Mouse (Mus musculus) heart, postnatal 10 days (tissue): Measurements from ENCODE around the gene Gins3. TPM values are rescaled to one million over a fixed set of nuclear protein-coding genes. Genes with fewer than 3 reads are reported as not detected.
"Not testable (repeated sequence)": the region's sequence is repeated elsewhere in the genome, so short reads cannot be mapped to it uniquely, and the experiment has no call there.

Source experiments
- DNase-seq, 2 experiments: peaks; one replicate each; pipeline ENCODE4 v3.0.0; 2021
- intact Hi-C: fragments of 180-260 bp; cut with DNase I; formaldehyde crosslinking; loops from one replicate; pipeline ENCODE4 v1.15.1; 2025
- total RNA-seq, 2 experiments: library from RNA; stranded (reverse); gene quantifications; 2 replicates each; pipeline ENCODE4 v1.2.3; 2021

Gins3 gene
- 1 to 10 TPM; 1.9 to 2.8 TPM for total RNA-seq

- DNase-seq, result peak; percentile 96 to 97
- intact Hi-C loops, result loop anchor here (5.0 kb wide), 1 partner anchor 44 kb away; the partner anchor contains the start of gene Ndrg4
These were observed at the start of gene Gins3 for GRCm38 (mm10) chr8:95633262-95634062. Gins3 (plus strand) TSS chr8:95633453.

- DNase-seq, result no peak
- intact Hi-C loops, result no loop called here
These were observed 45.9 kb upstream of the Gins3 start for GRCm38 (mm10) chr8:95587339-95587738.

GRCm38 (mm10) chr8:95589282-95589681, 44.0 kb upstream of the Gins3 start:
- intact Hi-C loops, result no loop called here
- no peak for DNase-seq

GRCm38 (mm10) chr8:95590539-95590938, 42.7 kb upstream of the Gins3 start:
- intact Hi-C loops, result no loop called here
- DNase-seq, result no peak

- intact Hi-C loops, result no loop called here
- DNase-seq, result no peak
These were observed 41.0 kb upstream of the Gins3 start for GRCm38 (mm10) chr8:95592131-95592780.

- intact Hi-C loops, result no loop called here
- no peak for DNase-seq
These were observed 39.5 kb upstream of the Gins3 start for GRCm38 (mm10) chr8:95593439-95594393.

DNA sequence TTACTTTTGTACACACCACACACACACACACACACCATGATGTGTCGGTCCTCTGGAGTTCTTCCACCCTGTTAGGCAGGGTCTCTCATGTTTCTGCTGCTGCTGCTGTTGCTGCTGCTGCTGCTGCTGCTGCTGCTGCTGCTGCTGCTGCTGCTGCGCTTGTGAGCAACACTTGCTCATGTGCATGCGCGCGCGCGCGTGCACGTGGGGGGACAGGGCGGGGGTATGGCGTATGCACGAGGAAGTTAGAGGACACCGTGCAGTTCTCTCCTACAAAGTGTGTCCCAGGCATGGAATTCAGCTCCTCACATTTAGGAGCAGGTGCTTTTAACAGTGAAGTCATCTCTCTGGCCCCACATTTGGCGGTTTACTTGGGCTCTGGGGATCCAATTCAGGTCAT, 38.1 kb upstream of the Gins3 start:
- intact Hi-C loops, result no loop called here
- no peak for DNase-seq

DNA sequence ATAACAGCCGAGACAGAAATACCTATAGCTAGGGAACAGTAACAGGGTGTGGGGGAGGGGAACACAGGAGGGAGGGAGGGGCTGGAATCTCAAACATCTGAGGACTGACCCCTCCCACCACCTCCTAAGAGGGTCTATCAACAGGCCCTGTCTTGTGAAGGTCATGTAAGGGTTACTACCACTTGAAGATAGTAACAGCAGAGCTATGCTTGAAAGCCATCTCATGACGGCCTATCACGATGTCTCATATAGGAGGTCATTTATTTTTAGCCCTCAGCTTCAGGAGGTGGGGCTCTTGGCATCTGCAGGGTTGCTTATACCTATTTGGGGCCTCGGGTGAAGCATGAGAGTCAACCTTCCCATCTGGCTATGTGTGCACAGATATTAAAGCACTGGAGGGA, 36.4 kb upstream of the Gins3 start:
- intact Hi-C loops, result no loop called here

GRCm38 (mm10) chr8:95599861-95600260, 33.4 kb upstream of the Gins3 start:
- intact Hi-C loops, result loop anchor here (5.0 kb wide), 3 partner anchors 232 to 317 kb away; no protein-coding TSS in a partner anchor
- peak; percentile 51 to 77 for DNase-seq

More for the DNA sequence above, 36.4 kb upstream of the Gins3 start:
- peak; percentile 70 to 77 for DNase-seq

DNA sequence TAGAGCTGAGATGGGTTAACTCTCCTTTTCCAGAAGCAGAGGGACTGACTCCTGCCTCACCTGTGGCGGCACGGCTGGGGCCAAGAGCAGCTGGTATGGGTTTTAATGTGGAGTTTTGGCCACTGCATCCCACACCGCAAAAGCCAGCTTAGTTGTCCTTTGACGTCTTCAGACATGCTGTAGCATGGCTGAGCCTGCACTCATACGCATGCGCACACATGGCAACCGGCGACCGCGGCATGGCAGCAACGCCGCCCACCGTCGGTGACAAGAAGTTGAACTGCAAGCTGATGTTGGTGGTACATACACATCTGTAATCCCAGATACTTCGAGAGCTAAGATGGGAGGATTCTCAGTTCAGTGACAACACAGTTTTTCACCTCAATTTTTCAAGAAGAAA, 31.9 kb upstream of the Gins3 start:
- intact Hi-C loops, result loop anchor here (5.0 kb wide), 3 partner anchors 231 to 316 kb away; no protein-coding TSS in a partner anchor

GRCm38 (mm10) chr8:95602168-95602567, 31.1 kb upstream of the Gins3 start:
- DNase-seq, result no peak
- intact Hi-C loops, result loop anchor here (5.0 kb wide), 3 partner anchors 230 to 315 kb away; no protein-coding TSS in a partner anchor

More for the DNA sequence above, 31.9 kb upstream of the Gins3 start:
- no peak for DNase-seq

DNA sequence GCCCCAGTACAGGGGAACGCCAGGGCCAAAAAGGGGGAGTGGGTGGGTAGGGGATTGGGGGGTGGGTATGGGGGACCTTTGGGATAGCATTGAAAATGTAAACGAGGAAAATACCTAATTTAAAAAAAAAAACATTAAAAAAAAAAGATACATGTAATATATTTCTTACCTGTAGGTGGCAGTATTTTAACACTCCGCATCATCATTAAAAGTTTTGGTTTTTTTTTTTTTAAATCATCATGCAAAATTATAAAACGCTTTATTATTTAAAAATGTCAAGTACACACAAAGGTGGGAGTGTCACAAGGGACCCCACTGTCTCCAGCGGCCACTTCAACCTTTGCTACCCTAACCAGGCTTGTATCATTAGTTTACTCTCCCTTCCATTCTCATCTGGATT, 26.7 kb upstream of the Gins3 start:
- DNase-seq, intact Hi-C loops: not testable (repeated sequence)

DNA sequence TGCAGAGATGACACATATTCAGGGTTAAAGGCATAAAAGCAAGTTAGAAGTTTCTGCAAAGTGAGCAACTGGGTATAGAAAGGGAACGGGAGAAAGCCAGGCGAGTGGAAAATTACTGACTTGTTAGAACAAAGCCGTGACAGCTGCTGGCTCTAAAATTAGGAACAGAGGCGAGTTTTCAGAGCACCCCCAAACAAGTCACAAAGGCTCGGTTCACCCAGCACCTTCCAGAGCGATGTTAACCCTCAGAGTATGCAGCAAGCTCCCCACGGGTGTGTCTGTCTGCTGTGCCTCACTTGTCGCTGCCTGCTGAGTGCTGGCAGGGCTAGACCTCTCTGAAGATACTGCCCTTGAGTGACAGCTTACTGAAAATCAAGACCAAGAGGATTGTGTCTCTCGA, 26.0 kb upstream of the Gins3 start:
- intact Hi-C loops, result no loop called here
- no peak for DNase-seq

DNA sequence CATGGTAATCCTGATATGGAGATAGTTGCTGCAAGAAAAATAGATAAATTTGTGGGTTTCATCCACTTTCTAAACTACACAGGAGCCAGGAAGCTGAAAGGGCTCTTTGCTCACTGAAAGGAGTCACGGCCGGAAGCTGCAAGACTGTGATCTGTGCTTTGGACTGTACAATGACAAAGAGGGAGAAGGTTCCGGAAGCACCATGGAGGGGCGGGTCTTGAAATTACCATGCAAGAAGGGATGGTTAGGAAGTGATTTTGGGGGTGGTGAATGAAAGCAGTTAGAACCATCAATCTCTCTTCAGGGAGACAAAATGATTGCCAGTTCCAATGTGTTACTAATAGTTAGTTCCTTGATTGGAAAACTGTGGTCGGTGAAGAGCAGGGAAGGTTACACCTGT, 23.8 kb upstream of the Gins3 start:
- intact Hi-C loops, result no loop called here
- no peak for DNase-seq

- DNase-seq, result no peak
These were observed 22.5 kb upstream of the Gins3 start for GRCm38 (mm10) chr8:95610749-95611148.

GRCm38 (mm10) chr8:95611769-95612168, 21.5 kb upstream of the Gins3 start:
- intact Hi-C loops, result no loop called here
- DNase-seq, result no peak

More at GRCm38 (mm10) chr8:95610749-95611148, 22.5 kb upstream of the Gins3 start:
- intact Hi-C loops, result no loop called here

DNA sequence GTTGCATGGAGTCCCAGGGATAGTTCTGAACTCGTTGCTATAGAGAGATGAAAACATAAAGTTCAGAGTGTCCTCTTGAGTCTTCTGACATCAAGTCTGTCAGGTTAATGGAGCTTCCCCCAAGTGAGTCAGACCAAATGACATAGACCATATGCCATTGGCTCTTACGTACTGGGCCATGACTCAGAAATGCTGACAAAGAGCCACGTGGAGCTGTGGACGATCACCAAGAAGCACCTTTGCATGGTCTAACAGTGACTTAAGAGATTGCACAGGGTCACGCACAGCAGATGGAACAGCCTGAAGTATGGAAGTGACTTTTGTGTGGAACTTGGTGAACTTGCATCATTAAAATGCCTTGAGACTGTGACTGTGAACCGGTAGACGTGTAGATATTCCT, 16.9 kb upstream of the Gins3 start:
- DNase-seq, result no peak
- intact Hi-C loops, result no loop called here

GRCm38 (mm10) chr8:95620046-95620445, 13.2 kb upstream of the Gins3 start:
- intact Hi-C loops, result no loop called here
- DNase-seq, result no peak

- intact Hi-C loops, result no loop called here
- no peak for DNase-seq
These were observed 8.4 kb upstream of the Gins3 start for GRCm38 (mm10) chr8:95624833-95625232.

- intact Hi-C loops, result loop anchor here (5.0 kb wide), 1 partner anchor 44 kb away; the partner anchor contains the start of gene Ndrg4
- no peak for DNase-seq
These were observed 413 bp upstream of the Gins3 start for GRCm38 (mm10) chr8:95632840-95633239.

GRCm38 (mm10) chr8:95634063-95634340, 749 bp downstream of the Gins3 start:
- intact Hi-C loops, result loop anchor here (5.0 kb wide), 1 partner anchor 43 kb away; the partner anchor contains the start of gene Ndrg4
- no peak for DNase-seq
